ENCODE assay signal across 8 mouse cellular contexts in genomic region chrX:94844110-94844779, GRCm38 (mm10).
DNase-seq lines count a peak whose midpoint lies in the region; ATAC-seq and TF ChIP-seq lines count a peak whose summit lies in the region.
"Not testable (repeated sequence)": the region's sequence is repeated elsewhere in the genome, so short reads cannot be mapped to it uniquely, and the experiment has no call there.

No protein-coding gene starts in this region.

- WGBS in forebrain, embryonic 11.5 days = 38% methylated on average over 2 of the region's 2 CpGs
- 25% methylated on average over 2 of the region's 2 CpGs for WGBS in heart, adult 2 months
- WGBS in intestine, postnatal 0 days = 30% methylated on average over 2 of the region's 2 CpGs
- WGBS in limb, embryonic 14.5 days = 44% methylated on average over 2 of the region's 2 CpGs
- WGBS in neural tube, embryonic 15.5 days = 31% methylated on average over 2 of the region's 2 CpGs

- ATAC-seq in activated CD4-positive, CD25-positive, alpha-beta regulatory T cell, adult 4 months = peak; percentile 73
- ATAC-seq in forebrain, embryonic 11.5 days (replicated peaks; ENCODE audit: low FRiP score) = peak; percentile 79
- ATAC-seq in intestine, postnatal 0 days = peak; percentile 41; the same call in 1 of the 2 replicates
- ATAC-seq in limb, embryonic 14.5 days (ENCODE audit: low FRiP score, low read depth) = peak; percentile 71
- peak; percentile 91 for ATAC-seq in megakaryocyte-erythroid progenitor cell, adult 5-6 weeks (replicated peaks; ENCODE audit: low FRiP score, low TSS enrichment, poor library complexity, severe bottlenecking)
- ATAC-seq in neural tube, embryonic 15.5 days (ENCODE audit: low FRiP score) = peak; percentile 69; the same call in 1 of the 2 replicates

- H3K27me3 ChIP-seq in forebrain, embryonic 11.5 days (ENCODE audit: control insufficient read depth, insufficient read depth, low read length); heart, adult 2 months (ENCODE audit: control insufficient read depth, insufficient read depth, low read length); intestine, postnatal 0 days (replicated peaks; ENCODE audit: control insufficient read depth, insufficient read depth, low read length); limb, embryonic 14.5 days (ENCODE audit: control insufficient read depth, insufficient read depth, low read length); neural tube, embryonic 15.5 days (replicated peaks): not testable (repeated sequence)

- peak; percentile 6 for DNase-seq in cerebellum, adult 8-10 months
- not testable (repeated sequence) for DNase-seq in forebrain, embryonic 11.5 days (ENCODE audit: low spot score); limb, embryonic 14.5 days (ENCODE audit: low spot score)
- DNase-seq in heart, adult 2 months = peak in 1 of 2 experiments; percentile 11

- TF ChIP-seq EP300 in heart, adult 2 months (IDR thresholded peaks at IDR 0.05; ENCODE audit: insufficient read depth, low read depth, low read length) = not testable (repeated sequence)

- H3K4me1 ChIP-seq in forebrain, embryonic 11.5 days (replicated peaks; ENCODE audit: control insufficient read depth, insufficient read depth, low read length); heart, adult 2 months (ENCODE audit: control insufficient read depth, insufficient read depth, low read length); intestine, postnatal 0 days (replicated peaks; ENCODE audit: control insufficient read depth, insufficient read depth, low read length); limb, embryonic 14.5 days (ENCODE audit: control insufficient read depth, insufficient read depth, low read length); neural tube, embryonic 15.5 days: not testable (repeated sequence)

- H3K4me2 ChIP-seq in forebrain, embryonic 11.5 days (ENCODE audit: low read depth, low read length, severe bottlenecking); intestine, postnatal 0 days (replicated peaks; ENCODE audit: low read depth); limb, embryonic 14.5 days (replicated peaks; ENCODE audit: low read depth, low read length, severe bottlenecking); neural tube, embryonic 15.5 days: not testable (repeated sequence)

- H3K79me2 ChIP-seq in heart, adult 2 months (replicated peaks; ENCODE audit: control insufficient read depth, insufficient read depth, low read length) = not testable (repeated sequence)

- H3K27ac ChIP-seq in forebrain, embryonic 11.5 days (ENCODE audit: low read depth, low read length); heart, adult 2 months; intestine, postnatal 0 days (ENCODE audit: low read depth, low read length); limb, embryonic 14.5 days (replicated peaks; ENCODE audit: low read depth, low read length); neural tube, embryonic 15.5 days (replicated peaks): not testable (repeated sequence)

- intact Hi-C loops in heart, adult 2 months (cut with DNase I) = not testable (repeated sequence)

- TF ChIP-seq CTCF in heart, adult 2 months (IDR thresholded peaks at IDR 0.05) = peak; percentile 39
- TF ChIP-seq CTCF in intestine, postnatal 0 days (IDR thresholded peaks at IDR 0.05; ENCODE audit: low read depth) = peak; percentile 29; the same call in 1 of the 2 replicates

- not testable (repeated sequence) for H3K4me3 ChIP-seq in forebrain, embryonic 11.5 days (ENCODE audit: low read depth, low read length); heart, adult 2 months; intestine, postnatal 0 days (ENCODE audit: low read depth, low read length); limb, embryonic 14.5 days (replicated peaks; ENCODE audit: low read length); neural tube, embryonic 15.5 days (replicated peaks)

- not testable (repeated sequence) for H3K36me3 ChIP-seq in forebrain, embryonic 11.5 days (ENCODE audit: control insufficient read depth, insufficient read depth, low read length); heart, adult 2 months (ENCODE audit: control insufficient read depth, insufficient read depth, low read length); intestine, postnatal 0 days (ENCODE audit: control insufficient read depth, insufficient read depth); limb, embryonic 14.5 days (ENCODE audit: control insufficient read depth, insufficient read depth, low read length); neural tube, embryonic 15.5 days

- H3K9ac ChIP-seq in forebrain, embryonic 11.5 days (ENCODE audit: low read length); heart, adult 2 months (ENCODE audit: low read depth, low read length); intestine, postnatal 0 days (ENCODE audit: low read depth, low read length); limb, embryonic 14.5 days (ENCODE audit: low read depth, low read length, severe bottlenecking); neural tube, embryonic 15.5 days (replicated peaks): not testable (repeated sequence)

- TF ChIP-seq POLR2A in heart, adult 2 months (IDR thresholded peaks at IDR 0.05; ENCODE audit: insufficient read depth, low read depth, low read length); limb, embryonic 14.5 days (IDR thresholded peaks at IDR 0.05; ENCODE audit: borderline replicate concordance, extremely low read depth, insufficient read depth, insufficient read length): not testable (repeated sequence)

- H3K9me3 ChIP-seq in forebrain, embryonic 11.5 days (ENCODE audit: control insufficient read depth, low read length); intestine, postnatal 0 days (ENCODE audit: control insufficient read depth); limb, embryonic 14.5 days (ENCODE audit: control insufficient read depth, low read length); neural tube, embryonic 15.5 days (replicated peaks): not testable (repeated sequence)

Comparison
In these comparisons a context has a peak if more than half of its experiments do, and no peak if none do; other contexts are left out.
1. ATAC-seq: peak in every context shown above with its lines; median percentile 91 in megakaryocyte-erythroid progenitor cell, adult 5-6 weeks; 79 in forebrain, embryonic 11.5 days; 73 in activated CD4-positive, CD25-positive, alpha-beta regulatory T cell, adult 4 months; 71 in limb, embryonic 14.5 days; 69 in neural tube, embryonic 15.5 days; 41 in intestine, postnatal 0 days.